Mouse (Mus musculus): ENCODE results near the gene Mta3.

DNA sequence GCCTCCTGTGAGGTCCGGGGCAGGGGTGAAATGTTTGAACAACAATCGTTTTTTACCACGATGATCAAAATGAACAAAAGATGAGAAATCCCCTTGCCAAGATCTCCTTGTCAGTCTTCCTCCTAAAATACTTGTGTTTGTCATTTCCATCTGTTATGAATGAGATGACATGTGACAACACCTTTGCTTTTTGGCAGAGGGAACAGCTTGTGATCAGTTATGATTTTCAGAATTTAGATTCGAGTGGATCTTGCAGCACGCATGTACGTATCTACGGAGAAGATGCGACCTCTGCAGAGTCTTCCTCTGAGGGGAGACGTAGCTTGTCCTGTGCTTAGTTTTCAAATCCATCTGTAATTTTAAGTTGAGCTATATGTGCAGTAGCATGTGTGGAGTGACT is 66.1 kb downstream of the Mta3 start:
- no peak for TF ChIP-seq CTCF (IDR thresholded peaks at IDR 0.05; ENCODE audit: borderline replicate concordance, control insufficient read depth, extremely low read depth, insufficient read depth, low read length, poor library complexity)
- TF ChIP-seq POLR2A (IDR thresholded peaks at IDR 0.05; ENCODE audit: control insufficient read depth, extremely low read depth, insufficient read depth, low read length, poor library complexity), result no peak

All from thymus, adult 2 months (tissue).